ENCODE assay signal across 18 mouse cellular contexts in genomic region chr9:70240703-70241410, GRCm38 (mm10). TPM values are rescaled to one million over a fixed set of nuclear protein-coding genes. Genes with fewer than 3 reads are reported as not detected.
DNase-seq lines count a peak whose midpoint lies in the region; ATAC-seq and TF ChIP-seq lines count a peak whose summit lies in the region.
"Had no signal": no experiment of that assay in that cellular context is flagged by ENCODE, and none has a peak within 500 bp of the region (broad histone marks: within the 10 kb centered on the region; RNA-seq: fewer than 3 reads in every experiment).

No protein-coding gene starts in this region.

- H3K36me3 ChIP-seq in heart, postnatal 0 days (replicated peaks; ENCODE audit: control insufficient read depth, insufficient read depth, low read length) = no peaks in the 10 kb centered on the region
- H3K36me3 ChIP-seq in heart, embryonic 11.5 days (ENCODE audit: control insufficient read depth, insufficient read depth, low read length) = no peaks in the 10 kb centered on the region
- no peaks in the 10 kb centered on the region for H3K36me3 ChIP-seq in embryonic facial prominence, embryonic 10.5 days (replicated peaks)
- H3K36me3 ChIP-seq in kidney, embryonic 15.5 days = no peaks in the 10 kb centered on the region
- H3K36me3 ChIP-seq in liver, postnatal 0 days (replicated peaks; ENCODE audit: insufficient read depth, low read length) = no peaks in the 10 kb centered on the region
- H3K36me3 ChIP-seq in midbrain, embryonic 10.5 days = no peaks in the 10 kb centered on the region
- H3K36me3 ChIP-seq: midbrain, embryonic 12.5 days; neural tube, embryonic 13.5 days had no signal

- H3K4me1 ChIP-seq in heart, postnatal 0 days (ENCODE audit: control insufficient read depth, insufficient read depth) = peaks cover 7% of the 10 kb centered on the region; the same call in 1 of the 2 replicates
- H3K4me1 ChIP-seq in heart, embryonic 11.5 days (ENCODE audit: control insufficient read depth, insufficient read depth, low read length) = peaks cover 14% of the 10 kb centered on the region
- peaks cover 41% of the 10 kb centered on the region for H3K4me1 ChIP-seq in embryonic facial prominence, embryonic 10.5 days
- H3K4me1 ChIP-seq in kidney, embryonic 15.5 days = peaks cover 45% of the 10 kb centered on the region
- peaks cover 37% of the 10 kb centered on the region for H3K4me1 ChIP-seq in liver, postnatal 0 days (ENCODE audit: insufficient read depth)
- H3K4me1 ChIP-seq in midbrain, embryonic 10.5 days = 0 out of 2 replicates have a peak, but pooled peaks cover 6% of the 10 kb centered on the region
- H3K4me1 ChIP-seq: forebrain, embryonic 13.5 days; midbrain, embryonic 12.5 days; neural tube, embryonic 13.5 days had no signal

- 88% methylated on average over 16 of the region's 16 CpGs for WGBS in heart, postnatal 0 days
- 82% methylated on average over 16 of the region's 16 CpGs for WGBS in heart, embryonic 11.5 days (ENCODE audit: insufficient replicate concordance)
- WGBS in embryonic facial prominence, embryonic 10.5 days = 72% methylated on average over 16 of the region's 16 CpGs
- 51% methylated on average over 16 of the region's 16 CpGs for WGBS in kidney, embryonic 15.5 days
- WGBS in liver, postnatal 0 days (ENCODE audit: insufficient replicate concordance) = 56% methylated on average over 16 of the region's 16 CpGs
- WGBS in midbrain, embryonic 10.5 days = 89% methylated on average over 16 of the region's 16 CpGs

- no peaks in the 10 kb centered on the region for H3K9me3 ChIP-seq in heart, postnatal 0 days (replicated peaks; ENCODE audit: control insufficient read depth, low read length)
- no peaks in the 10 kb centered on the region for H3K9me3 ChIP-seq in heart, embryonic 11.5 days (replicated peaks; ENCODE audit: control insufficient read depth, low read length)
- H3K9me3 ChIP-seq in embryonic facial prominence, embryonic 10.5 days = no peaks in the 10 kb centered on the region
- H3K9me3 ChIP-seq in kidney, embryonic 15.5 days (replicated peaks) = no peaks in the 10 kb centered on the region
- no peaks in the 10 kb centered on the region for H3K9me3 ChIP-seq in liver, postnatal 0 days (ENCODE audit: low read length)
- no peaks in the 10 kb centered on the region for H3K9me3 ChIP-seq in midbrain, embryonic 10.5 days (replicated peaks)
- H3K9me3 ChIP-seq: forebrain, embryonic 13.5 days; heart, embryonic 13.5 days; midbrain, embryonic 12.5 days; neural tube, embryonic 13.5 days had no signal

- no peak for DNase-seq in heart, postnatal 0 days (ENCODE audit: low spot score)
- DNase-seq in embryonic facial prominence, embryonic 10.5 days (ENCODE audit: low spot score) = no peak
- no peak for DNase-seq in liver, postnatal 0 days
- no peak for DNase-seq in frontal cortex, postnatal 10 days (ENCODE audit: low spot score in 2 of 2)
- no peak for DNase-seq in midbrain, embryonic 10.5 days (ENCODE audit: low spot score)
- DNase-seq: adrenal gland, postnatal 25 days; cerebellum, adult 11 months; gastrocnemius, postnatal 10 days; layer of hippocampus, adult 9-11 months had no signal

- H3K4me2 ChIP-seq in heart, postnatal 0 days (ENCODE audit: low read depth, low read length) = no peak overlapping the region
- no peak overlapping the region for H3K4me2 ChIP-seq in heart, embryonic 11.5 days
- peak overlapping the region; percentile 20 for H3K4me2 ChIP-seq in kidney, embryonic 15.5 days
- peak overlapping the region; percentile 27 for H3K4me2 ChIP-seq in liver, postnatal 0 days (ENCODE audit: low read depth, low read length)
- H3K4me2 ChIP-seq: forebrain, embryonic 13.5 days; heart, embryonic 13.5 days; midbrain, embryonic 12.5 days; neural tube, embryonic 13.5 days had no signal

- no peaks in the 10 kb centered on the region for H3K27me3 ChIP-seq in heart, postnatal 0 days (ENCODE audit: control insufficient read depth, insufficient read depth, low read length)
- no peaks in the 10 kb centered on the region for H3K27me3 ChIP-seq in heart, embryonic 11.5 days (ENCODE audit: control insufficient read depth, insufficient read depth, low read length)
- H3K27me3 ChIP-seq in embryonic facial prominence, embryonic 10.5 days (replicated peaks; ENCODE audit: low read depth, poor library complexity, severe bottlenecking) = no peaks in the 10 kb centered on the region
- no peaks in the 10 kb centered on the region for H3K27me3 ChIP-seq in kidney, embryonic 15.5 days
- no peaks in the 10 kb centered on the region for H3K27me3 ChIP-seq in liver, postnatal 0 days (ENCODE audit: insufficient read depth, low read length)
- H3K27me3 ChIP-seq in midbrain, embryonic 10.5 days (ENCODE audit: low read depth, poor library complexity, severe bottlenecking) = no peaks in the 10 kb centered on the region
- H3K27me3 ChIP-seq: forebrain, embryonic 13.5 days; heart, embryonic 13.5 days; midbrain, embryonic 12.5 days; neural tube, embryonic 13.5 days had no signal

- H3K9ac ChIP-seq in heart, postnatal 0 days (replicated peaks; ENCODE audit: low read depth, low read length) = no peak overlapping the region
- no peak overlapping the region for H3K9ac ChIP-seq in heart, embryonic 11.5 days (ENCODE audit: low read depth, low read length)
- H3K9ac ChIP-seq in kidney, embryonic 15.5 days = no peak overlapping the region
- H3K9ac ChIP-seq in liver, postnatal 0 days (replicated peaks) = no peak overlapping the region
- H3K9ac ChIP-seq: forebrain, embryonic 13.5 days; heart, embryonic 13.5 days; liver, embryonic 14.5 days; midbrain, embryonic 12.5 days; neural tube, embryonic 13.5 days had no signal

- TF ChIP-seq EP300 in heart, postnatal 0 days (IDR thresholded peaks at IDR 0.05; ENCODE audit: low read depth) = no peak
- no peak; the same call in 1 of the 2 replicates for TF ChIP-seq EP300 in liver, postnatal 0 days (IDR thresholded peaks at IDR 0.05; ENCODE audit: low read depth)

- H3K27ac ChIP-seq in heart, postnatal 0 days (ENCODE audit: low read depth) = peak overlapping the region; percentile 53; the same call in 1 of the 2 replicates
- H3K27ac ChIP-seq in heart, embryonic 11.5 days (ENCODE audit: low read depth, low read length) = no peak overlapping the region
- H3K27ac ChIP-seq in embryonic facial prominence, embryonic 10.5 days (replicated peaks) = peak overlapping the region; percentile 4; the same call in 1 of the 2 replicates
- H3K27ac ChIP-seq in kidney, embryonic 15.5 days = peak overlapping the region; percentile 65
- H3K27ac ChIP-seq in liver, postnatal 0 days (ENCODE audit: low read depth) = peak overlapping the region; percentile 77
- no peak overlapping the region for H3K27ac ChIP-seq in midbrain, embryonic 10.5 days (replicated peaks)
- H3K27ac ChIP-seq: forebrain, embryonic 13.5 days; liver, embryonic 14.5 days; midbrain, embryonic 12.5 days; neural tube, embryonic 13.5 days had no signal

- no peak for TF ChIP-seq CTCF in heart, postnatal 0 days (IDR thresholded peaks at IDR 0.05; ENCODE audit: low read depth)
- no peak for TF ChIP-seq CTCF in liver, postnatal 0 days (IDR thresholded peaks at IDR 0.05; ENCODE audit: low read depth)

- H3K4me3 ChIP-seq in heart, postnatal 0 days (ENCODE audit: low read depth, low read length) = no peak overlapping the region
- no peak overlapping the region for H3K4me3 ChIP-seq in heart, embryonic 11.5 days (ENCODE audit: low read depth, low read length)
- H3K4me3 ChIP-seq in embryonic facial prominence, embryonic 10.5 days = no peak overlapping the region
- H3K4me3 ChIP-seq in kidney, embryonic 15.5 days (replicated peaks) = no peak overlapping the region
- H3K4me3 ChIP-seq in liver, postnatal 0 days (ENCODE audit: low read depth, low read length) = no peak overlapping the region
- no peak overlapping the region for H3K4me3 ChIP-seq in midbrain, embryonic 10.5 days
- H3K4me3 ChIP-seq: forebrain, embryonic 13.5 days; heart, embryonic 13.5 days; midbrain, embryonic 12.5 days; neural tube, embryonic 13.5 days had no signal

- ATAC-seq in heart, postnatal 0 days (ENCODE audit: insufficient read depth, low read depth) = no peak
- no peak for ATAC-seq in heart, embryonic 11.5 days (replicated peaks; ENCODE audit: insufficient number of reproducible peaks, low FRiP score, low TSS enrichment)
- ATAC-seq in kidney, embryonic 15.5 days (replicated peaks; ENCODE audit: low FRiP score) = no peak
- peak; percentile 53 for ATAC-seq in liver, postnatal 0 days
- no peak for ATAC-seq in inflammation-experienced regulatory T-cells, adult 6 months
- ATAC-seq: forebrain, embryonic 13.5 days; hindbrain, embryonic 16.5 days had no signal

RNA-seq across cellular contexts. Expression of gene Myo1e, which starts 33.7 kb away (rescaled TPM):
- total RNA-seq in heart, postnatal 0 days (2014; rRNA removed; ENCODE audit: low replicate concordance) = 7.0 and 8.1 TPM in 2 replicates
- polyA plus RNA-seq in heart, postnatal 0 days (2015; fragmentation: Nextera tagmentation; extraction: Ambion mirVana) = 5.0 and 6.6 TPM in 2 replicates
- 10.7 and 11.2 TPM in 2 replicates for polyA plus RNA-seq in heart, embryonic 11.5 days (2014; fragmentation: Nextera tagmentation; extraction: Ambion mirVana)
- 16.9 and 17.6 TPM in 2 replicates for polyA plus RNA-seq in embryonic facial prominence, embryonic 10.5 days (2016; fragmentation: Nextera tagmentation; extraction: Ambion mirVana)
- polyA plus RNA-seq in kidney, embryonic 15.5 days (2015; fragmentation: Nextera tagmentation; extraction: Ambion mirVana) = 22.3 and 22.6 TPM in 2 replicates
- polyA plus RNA-seq in liver, postnatal 0 days (2015; fragmentation: Nextera tagmentation; extraction: Ambion mirVana) = 5.4 and 7.4 TPM in 2 replicates
- 10 to 100 TPM; 25.0 to 41.4 (median 29.7) TPM for polyA plus RNA-seq in inflammation-experienced regulatory T-cells, adult 6 months (2017; shearing (Covaris generic))
- 12.1 and 12.6 TPM in 2 replicates for polyA plus RNA-seq in midbrain, embryonic 10.5 days (2016; fragmentation: Nextera tagmentation; extraction: Ambion mirVana)

Comparison
In these comparisons a context has a peak if more than half of its experiments do, and no peak if none do; other contexts are left out.
1. H3K27ac ChIP-seq: peak in heart, postnatal 0 days (single experiment), embryonic facial prominence, embryonic 10.5 days (single experiment), kidney, embryonic 15.5 days (single experiment) and liver, postnatal 0 days (single experiment); none in heart, embryonic 11.5 days (single experiment) and midbrain, embryonic 10.5 days (single experiment).
2. H3K4me2 ChIP-seq: peak in kidney, embryonic 15.5 days (single experiment) and liver, postnatal 0 days (single experiment); none in heart, postnatal 0 days (single experiment) and heart, embryonic 11.5 days (single experiment).